Mouse (Mus musculus) cerebellum, adult 11 months (tissue): ENCODE data around the gene Slc25a30.

Experiments used
- DNase-seq: peaks from one replicate; pipeline ENCODE4 v3.0.0; 2022

Gene Slc25a30

DNA sequence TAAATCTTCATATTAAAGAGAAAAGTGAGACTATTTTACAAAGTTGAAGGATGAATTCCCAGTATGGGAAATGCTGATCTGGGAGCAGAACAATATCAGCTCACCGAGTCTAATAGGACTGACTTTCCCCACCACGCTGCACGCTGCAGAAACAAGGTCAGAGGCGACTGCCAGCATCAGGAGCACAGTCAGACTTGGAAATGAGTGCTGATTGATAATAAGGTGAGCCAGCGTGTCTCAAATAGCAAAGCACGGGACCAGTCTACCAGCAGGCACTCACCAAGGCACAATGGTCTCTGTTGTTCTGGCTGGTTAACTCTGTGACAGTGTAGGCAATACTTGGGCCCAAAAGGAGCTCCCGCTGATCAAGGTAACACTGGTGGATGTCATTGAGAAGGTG, 54.2 kb downstream of the Slc25a30 start:
- DNase-seq = no peak

- no peak for DNase-seq
These were observed 55.5 kb downstream of the Slc25a30 start for GRCm38 (mm10) chr14:75731361-75731760.

DNA sequence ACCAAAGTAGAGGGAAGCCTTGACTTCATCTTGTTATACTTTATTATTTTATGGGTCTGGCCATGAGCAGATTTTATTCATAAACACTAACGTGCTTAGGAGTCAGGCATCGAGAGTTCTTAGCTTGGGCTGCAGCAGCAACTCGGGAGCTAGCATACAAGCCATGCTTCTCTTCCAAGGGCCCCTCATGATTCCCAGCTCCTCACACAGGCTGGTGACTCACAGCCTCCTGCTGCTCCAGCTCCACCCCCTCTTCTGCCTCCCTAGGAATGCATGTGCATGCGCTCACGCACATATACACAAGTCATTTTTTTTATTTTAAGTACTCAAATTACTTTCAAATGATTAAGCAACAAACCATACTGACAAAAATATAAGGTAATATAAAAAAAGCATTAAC, 58.7 kb downstream of the Slc25a30 start:
- no peak for DNase-seq

- no peak for DNase-seq
These were observed 59.8 kb downstream of the Slc25a30 start for GRCm38 (mm10) chr14:75727046-75727445.

GRCm38 (mm10) chr14:75722816-75723215, 64.0 kb downstream of the Slc25a30 start:
- no peak for DNase-seq

GRCm38 (mm10) chr14:75721977-75722563, 64.8 kb downstream of the Slc25a30 start:
- DNase-seq = peak; percentile 32

DNA sequence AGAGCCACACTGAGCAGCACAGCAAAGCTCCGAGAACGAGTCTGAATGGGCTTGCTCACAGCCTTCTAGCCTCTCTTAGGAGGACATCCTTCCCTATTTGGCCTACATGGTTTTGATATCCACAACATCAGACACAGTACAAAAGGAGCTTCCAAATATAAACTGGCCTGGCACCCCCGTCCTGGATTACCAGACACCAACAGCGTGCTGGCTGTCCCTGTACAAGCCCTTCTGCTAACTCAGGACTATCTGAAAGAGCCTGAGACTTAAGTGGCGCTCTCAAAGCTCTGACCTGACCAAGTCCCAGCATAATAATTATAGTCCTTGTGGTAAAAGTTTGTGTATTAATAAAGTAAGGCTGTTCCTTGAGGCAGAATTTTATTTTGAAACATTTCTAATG, 66.7 kb downstream of the Slc25a30 start:
- no peak for DNase-seq

GRCm38 (mm10) chr14:75716410-75716809, 70.4 kb downstream of the Slc25a30 start:
- DNase-seq = no peak

- DNase-seq = no peak
These were observed 73.2 kb downstream of the Slc25a30 start for GRCm38 (mm10) chr14:75713661-75714060.

DNA sequence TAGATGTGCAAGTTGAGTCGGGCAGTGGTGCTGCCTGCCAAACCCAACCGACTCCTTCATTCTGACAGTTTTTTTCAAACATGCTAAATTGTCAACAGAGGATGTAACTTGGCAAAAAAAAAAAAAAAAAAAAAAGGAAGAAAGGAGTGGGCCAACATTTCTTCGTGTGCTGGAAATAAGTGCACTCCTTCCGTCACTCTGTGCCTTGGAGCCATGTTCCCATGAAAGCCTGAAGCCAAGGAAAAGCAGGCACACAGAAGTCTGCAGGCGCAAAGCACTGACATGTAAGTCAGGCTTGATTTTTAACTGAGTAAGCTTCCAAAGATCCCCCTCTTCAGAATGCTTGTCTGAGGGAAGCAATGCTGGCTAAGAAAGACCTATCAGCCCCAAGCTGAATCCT, 74.2 kb downstream of the Slc25a30 start:
- no peak for DNase-seq

- no peak for DNase-seq
These were observed 75.1 kb downstream of the Slc25a30 start for GRCm38 (mm10) chr14:75711731-75712130.
